Mouse (Mus musculus) megakaryocyte, adult 5-6 weeks (primary cell): Measurements from ENCODE around the gene Slx4ip. TPM values are rescaled to one million over a fixed set of nuclear protein-coding genes. Genes with fewer than 3 reads are reported as not detected.

Experiments
- ATAC-seq: 2 replicates; pipeline ENCODE4 v1.8.0; 2016; ENCODE audit warnings: mild to moderate bottlenecking, inconsistent platforms; ENCODE audit not compliant: poor library complexity, severe bottlenecking
- total RNA-seq, 2 experiments: library from RNA; stranded (forward) in 1 of 2; stranded (reverse) in 1 of 2; fragments of 153-499, 151-499 nt in 1 of 2; fragments of 221-1000, 200-1000 nt in 1 of 2; gene quantifications; 2 replicates each; pipeline versions ENCODE4 v1.2.3 to v1.2.4; 2015 to 2017

The Slx4ip gene
- total RNA-seq, 2 experiments from 2014 or later: 4.3 to 6.1 TPM

GRCm38 (mm10) chr2:136946297-136946696 is 55.3 kb downstream of the Slx4ip start:
- ATAC-seq: no peak

DNA sequence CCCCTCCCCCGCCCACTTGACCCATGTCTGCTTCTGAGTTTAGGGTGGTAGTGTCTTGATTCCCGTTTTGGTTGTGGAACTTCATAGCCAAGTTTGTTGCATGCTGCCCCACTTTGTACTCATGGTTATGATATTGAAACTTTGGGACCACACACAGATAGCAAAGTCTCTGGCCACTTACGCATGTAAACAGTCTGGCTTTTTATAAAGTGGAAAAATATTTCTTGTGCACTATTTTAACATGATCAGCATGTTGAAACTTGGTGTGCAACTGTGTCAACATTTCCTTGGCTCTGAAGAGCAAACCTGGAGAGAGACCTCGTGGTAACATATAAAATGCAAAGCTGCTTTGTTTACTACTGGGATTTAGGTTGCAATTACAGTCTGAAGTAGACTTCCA is 56.5 kb downstream of the Slx4ip start:
- ATAC-seq: no peak

DNA sequence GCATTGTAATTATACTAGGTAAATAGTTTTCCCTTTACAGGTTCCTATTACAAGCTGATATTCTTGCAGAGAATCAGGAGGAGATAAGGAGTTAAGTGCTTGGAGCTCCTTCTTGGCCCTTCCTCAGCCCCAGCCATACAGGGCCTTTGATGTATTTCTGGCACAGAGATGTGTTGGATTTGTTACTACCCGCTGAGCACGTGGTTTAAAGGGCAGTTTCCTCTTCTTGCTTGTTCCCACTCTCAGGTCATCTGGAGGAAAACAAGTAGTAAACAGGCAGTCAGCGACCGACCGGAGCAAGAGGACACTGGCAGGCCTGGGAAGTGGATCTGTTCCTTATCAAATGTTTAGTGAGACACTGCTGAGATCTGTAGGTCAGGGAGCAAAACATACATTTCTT is 56.9 kb downstream of the Slx4ip start:
- peak; percentile 73 for ATAC-seq

- no peak for ATAC-seq
These were observed 61.2 kb downstream of the Slx4ip start for GRCm38 (mm10) chr2:136952238-136952637.

DNA sequence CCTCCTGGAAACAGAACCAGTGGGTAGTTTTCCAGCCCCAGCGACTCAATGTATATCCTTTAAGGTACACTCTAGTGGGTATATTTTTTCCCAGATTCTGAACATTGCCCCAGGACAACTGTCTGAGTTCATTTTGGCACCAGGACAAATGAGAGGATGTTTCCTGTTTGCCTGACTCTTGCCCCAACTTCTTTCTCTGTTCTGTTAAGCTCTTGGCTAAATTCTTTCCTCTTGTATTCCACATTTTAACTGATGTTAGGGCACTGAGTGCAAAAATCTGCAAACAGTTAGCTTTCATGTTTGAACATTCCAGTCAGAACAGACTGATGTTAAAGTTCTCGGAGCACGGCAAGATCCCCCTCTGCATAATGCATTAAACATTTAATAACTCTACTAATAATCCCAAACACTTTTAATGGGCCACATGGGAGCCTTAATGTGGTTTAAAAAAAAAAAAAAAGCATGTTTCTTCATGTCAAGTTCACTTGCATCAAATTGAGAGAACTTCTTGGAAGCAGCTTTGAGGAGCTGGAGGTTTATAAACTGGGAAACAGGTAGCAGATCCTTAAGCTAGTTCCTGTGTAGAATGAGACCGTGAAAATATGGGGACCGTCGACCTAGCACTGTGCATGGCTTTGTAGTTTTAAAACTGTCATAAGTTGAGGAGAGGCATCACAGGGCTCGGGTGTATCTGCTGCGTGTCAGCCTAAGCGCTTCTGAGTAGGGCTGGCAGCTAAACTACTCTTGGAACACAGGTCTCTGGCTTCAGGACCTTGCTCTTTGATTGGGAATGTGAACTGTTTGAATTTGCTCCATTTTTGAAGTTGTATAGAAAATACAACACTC is 64.9 kb downstream of the Slx4ip start:
- no peak for ATAC-seq

DNA sequence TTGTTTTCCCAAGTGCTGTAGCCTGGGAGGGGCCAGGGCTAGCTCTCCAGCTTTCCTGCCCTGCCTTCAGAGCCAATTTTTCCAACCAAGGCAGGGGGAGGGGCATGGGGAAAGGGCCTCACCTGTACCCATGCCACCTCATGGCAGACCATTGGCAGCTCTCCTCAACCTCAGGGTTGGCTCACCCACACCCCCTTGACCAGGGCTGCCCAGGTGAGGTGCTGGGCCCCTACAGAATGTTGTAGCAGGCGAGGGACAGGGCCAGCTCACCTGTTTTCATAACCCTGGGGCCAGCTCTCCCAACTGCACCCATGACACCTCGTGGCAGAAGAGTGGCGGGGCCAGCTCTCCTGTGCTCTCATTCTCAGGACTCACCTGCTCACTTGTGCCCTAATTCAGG is 67.7 kb downstream of the Slx4ip start:
- ATAC-seq: no peak

- ATAC-seq: no peak
These were observed 84.8 kb downstream of the Slx4ip start for GRCm38 (mm10) chr2:136975774-136976173.

DNA sequence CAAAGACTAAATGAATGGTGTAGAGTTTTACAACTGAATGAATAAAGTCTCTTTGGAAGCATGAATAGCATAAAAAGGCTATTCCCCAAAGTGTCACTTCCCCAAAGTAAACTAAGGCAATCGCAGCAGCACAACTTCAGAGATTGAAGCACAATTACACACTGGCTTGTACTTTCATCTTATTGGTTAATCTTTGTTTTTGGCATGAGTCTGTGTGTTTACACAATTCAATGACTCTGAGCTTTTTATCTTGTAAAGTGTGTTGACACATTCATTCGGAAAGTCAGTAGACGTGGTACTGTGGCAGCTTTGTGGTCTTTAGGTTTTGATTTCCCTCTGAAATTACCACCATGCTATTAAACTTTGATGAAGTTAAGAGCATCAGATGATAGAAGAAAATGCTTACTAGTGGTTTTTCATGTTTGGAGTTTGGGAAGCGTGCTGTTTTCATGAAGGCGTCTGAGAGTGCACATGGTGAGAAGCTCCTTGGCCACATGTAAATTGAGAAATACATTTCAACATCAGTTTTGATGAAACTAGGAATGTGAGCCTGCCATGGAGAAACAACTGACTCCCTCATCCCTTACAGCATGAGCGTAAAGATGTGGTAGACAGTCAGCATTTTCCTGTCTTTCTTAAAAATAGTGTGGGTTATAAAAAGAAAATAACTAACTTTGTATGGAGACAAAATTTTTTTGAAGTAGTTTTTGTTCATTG is 88.2 kb downstream of the Slx4ip start:
- peak; percentile 59 for ATAC-seq

- ATAC-seq: no peak
These were observed 90.3 kb downstream of the Slx4ip start for GRCm38 (mm10) chr2:136981062-136981879.

DNA sequence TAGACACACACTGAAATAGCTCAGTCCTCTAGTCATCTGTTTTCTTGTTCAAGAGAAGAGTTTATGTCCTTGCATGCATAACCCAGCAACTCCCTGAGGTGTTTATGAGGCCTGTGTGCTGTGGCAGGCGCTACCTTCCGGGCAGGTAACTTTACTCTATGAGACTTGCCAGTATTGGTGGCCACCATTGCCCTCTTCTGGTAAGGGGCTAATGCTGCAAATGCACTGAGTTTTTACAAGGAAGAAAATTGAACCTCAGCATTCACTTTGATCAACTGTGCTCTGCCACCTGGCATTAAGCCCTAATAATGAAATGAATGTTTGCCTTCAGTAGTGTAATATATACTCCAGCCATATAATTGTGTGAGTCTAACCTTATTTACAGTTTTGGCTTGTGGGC is 92.9 kb downstream of the Slx4ip start:
- ATAC-seq: no peak

- ATAC-seq: no peak
These were observed 95.1 kb downstream of the Slx4ip start for GRCm38 (mm10) chr2:136985998-136986730.

DNA sequence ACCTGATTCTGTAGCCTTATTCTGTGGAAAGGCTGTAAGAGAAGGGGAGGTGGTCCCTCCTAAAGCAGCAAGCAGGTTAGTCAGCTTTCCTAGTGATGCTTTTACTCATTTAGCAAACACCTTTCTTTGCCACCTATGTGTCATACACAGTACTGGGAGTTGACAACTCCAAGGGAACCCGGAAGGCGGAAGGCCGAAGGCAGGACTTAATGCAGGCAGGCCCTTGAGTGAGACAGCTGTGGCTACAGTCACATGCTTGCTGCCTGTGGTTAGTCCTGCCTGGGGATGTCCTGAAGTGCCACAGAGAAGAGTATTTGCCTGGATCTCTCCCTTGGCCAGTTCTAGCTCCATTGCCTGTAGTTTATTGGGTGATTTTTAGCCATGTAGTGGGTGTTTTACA is 102.1 kb downstream of the Slx4ip start:
- ATAC-seq: no peak

DNA sequence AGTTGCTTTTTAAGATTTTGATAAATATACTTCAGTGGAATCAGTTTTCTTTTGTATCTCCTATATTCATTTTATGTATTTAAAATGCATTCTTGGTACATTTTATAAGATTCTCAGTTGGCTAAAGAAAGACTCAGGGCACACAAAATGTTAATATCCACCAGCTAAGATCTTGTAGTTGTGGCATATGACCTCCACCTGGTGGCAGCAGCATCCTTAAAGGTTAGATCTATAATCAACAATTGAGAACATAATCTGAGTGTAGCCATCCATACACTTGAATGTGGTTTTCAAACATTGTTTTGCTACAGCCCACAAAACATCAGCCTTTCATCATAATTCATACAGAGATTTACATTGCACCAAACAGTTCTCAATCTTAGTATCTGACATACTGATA is 106.1 kb downstream of the Slx4ip start:
- ATAC-seq: peak; percentile 33; the same call in 1 of the 2 replicates

DNA sequence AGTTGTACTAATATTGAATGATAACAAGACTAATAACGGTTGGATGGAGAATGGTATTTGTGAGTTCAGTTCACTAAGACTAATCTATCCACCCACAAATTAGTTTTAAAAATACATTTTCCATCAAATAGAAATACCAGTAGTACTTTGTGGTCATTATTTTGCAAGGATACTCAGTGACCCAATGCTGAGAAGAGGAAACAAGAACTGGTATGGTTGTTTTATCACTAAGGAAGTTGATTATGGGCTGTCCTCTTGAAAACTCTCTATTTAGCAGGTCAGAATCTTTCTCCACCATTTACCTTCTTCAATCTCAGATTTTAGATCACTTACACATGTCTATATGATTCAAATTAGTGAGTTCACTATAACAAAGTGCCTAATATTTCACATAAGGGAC is 111.0 kb downstream of the Slx4ip start:
- ATAC-seq: peak; percentile 73

GRCm38 (mm10) chr2:137006656-137007055 is 115.6 kb downstream of the Slx4ip start:
- ATAC-seq: no peak

- ATAC-seq: no peak
These were observed 121.0 kb downstream of the Slx4ip start for GRCm38 (mm10) chr2:137011980-137012379.

- no peak for ATAC-seq
These were observed 122.1 kb downstream of the Slx4ip start for GRCm38 (mm10) chr2:137013151-137013550.

DNA sequence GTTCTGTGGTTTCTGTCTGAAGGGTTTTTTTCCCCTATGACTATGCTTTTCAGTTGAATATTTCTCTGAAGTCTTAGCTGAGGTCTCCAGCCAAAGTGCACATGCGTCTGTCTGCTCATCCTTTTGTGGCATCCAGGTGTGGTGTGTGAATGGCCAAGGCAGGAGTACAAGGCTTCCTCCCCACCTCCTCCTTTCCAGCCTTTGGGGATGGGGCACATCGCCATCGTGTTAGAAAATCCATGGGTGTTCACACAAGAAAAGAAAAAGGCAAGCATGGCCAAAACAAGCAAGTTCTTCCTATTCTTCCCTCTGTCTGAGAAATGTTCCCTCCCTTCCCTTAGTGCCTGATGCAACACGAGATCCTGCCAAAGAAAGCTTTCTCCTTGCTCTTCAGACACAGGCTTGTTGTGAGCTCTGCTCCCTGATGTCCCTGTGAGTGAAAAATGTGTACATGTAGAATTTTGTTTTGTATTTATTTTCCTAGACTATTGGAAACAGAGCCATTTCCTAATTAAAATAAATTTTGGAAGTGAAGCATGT is 122.9 kb downstream of the Slx4ip start:
- ATAC-seq: no peak

GRCm38 (mm10) chr2:137014423-137014822 is 123.4 kb downstream of the Slx4ip start:
- ATAC-seq: no peak

DNA sequence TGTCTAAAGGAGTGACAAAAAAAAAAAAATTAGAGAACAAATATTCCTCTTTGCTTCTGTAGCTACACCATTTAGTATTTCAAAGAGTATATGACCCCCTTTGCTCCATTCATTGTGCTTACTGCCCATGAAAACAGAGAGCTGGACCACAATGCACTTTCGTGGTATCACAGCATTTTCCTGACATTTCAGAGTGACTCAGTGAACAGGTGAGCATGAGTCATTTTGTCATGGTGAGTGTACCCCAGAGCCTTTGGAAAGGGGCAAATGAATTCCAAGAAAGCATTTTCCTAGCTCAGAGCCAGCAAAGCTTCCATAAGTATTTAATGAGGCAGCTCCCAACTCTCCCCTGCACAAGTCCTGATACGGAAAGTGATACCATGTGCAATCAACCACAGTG is 153.1 kb downstream of the Slx4ip start:
- ATAC-seq: no peak
